Mouse (Mus musculus): ENCODE results near the gene Tmeff2. TPM values are rescaled to one million over a fixed set of nuclear protein-coding genes. Genes with fewer than 3 reads are reported as not detected.
"Not testable (repeated sequence)": the region's sequence is repeated elsewhere in the genome, so short reads cannot be mapped to it uniquely, and the experiment has no call there.

Gene Tmeff2
- total RNA-seq (2021): 1 to 10 TPM; 7.0 to 9.9 TPM
- long read RNA-seq, experiment 1, transcript Tmeff2-201 (10 exons, 3,343 nt): major isoform, 19 of 21 reads
- long read RNA-seq, experiment 1, partial matches to known transcripts: 0 of 21 reads
- long read RNA-seq, experiment 1, other reads (novel, unspliced or antisense): 2 of 21 reads
- long read RNA-seq, experiment 2, transcript Tmeff2-201 (10 exons, 3,343 nt): major isoform, 21 of 22 reads
- long read RNA-seq, experiment 2, partial matches to known transcripts: 0 of 22 reads
- long read RNA-seq, experiment 2, other reads (novel, unspliced or antisense): 1 of 22 reads

DNA sequence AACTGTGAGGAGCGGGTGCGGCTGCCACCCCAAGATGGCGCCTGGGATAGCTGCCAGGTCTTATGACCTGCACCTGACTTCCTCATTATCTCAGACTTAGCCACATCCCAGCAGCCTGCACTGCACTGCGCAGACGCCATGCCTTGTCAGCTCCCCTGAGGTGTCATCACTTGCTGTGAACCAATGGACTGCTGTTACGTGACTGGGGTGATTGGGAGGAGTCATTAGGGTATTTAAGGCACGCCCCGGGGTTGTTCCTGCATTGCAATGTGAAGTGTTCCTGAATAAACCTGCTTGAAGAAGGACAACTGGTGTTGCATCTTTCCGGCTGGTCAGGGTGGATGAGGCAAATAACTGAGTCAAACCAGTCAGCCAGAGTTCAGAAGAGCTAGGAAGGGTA lies at the start of gene Tmeff2:
Gene Tmeff2, plus strand, starts transcription at position 262 of the 400 bp plus-strand sequence.
- DNase-seq (ENCODE audit: low spot score in 2 of 2): not testable (repeated sequence)

GRCm38 (mm10) chr1:50861515-50861914 lies 38.9 kb upstream of the Tmeff2 start:
- DNase-seq (ENCODE audit: low spot score in 2 of 2): no peak

DNA sequence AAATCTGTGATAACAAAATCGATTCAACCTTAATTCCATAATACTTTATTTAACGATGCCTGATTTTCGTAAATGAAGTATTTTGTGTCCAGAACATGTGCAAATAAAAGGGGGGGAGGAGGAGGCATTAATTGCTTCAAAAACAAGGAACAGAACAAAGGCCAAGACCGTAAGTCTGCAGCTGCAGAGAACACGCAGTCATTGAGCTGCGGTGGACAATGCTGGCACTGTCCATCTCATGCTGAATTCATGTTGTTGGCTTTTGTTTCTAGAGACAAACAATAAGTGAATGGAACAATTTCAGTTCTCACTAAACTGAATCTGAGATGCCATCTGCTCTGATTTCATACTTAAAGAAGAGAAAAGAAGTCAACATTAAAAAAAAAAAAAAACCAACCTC lies 2.8 kb upstream of the Tmeff2 start:
- no peak for DNase-seq (ENCODE audit: low spot score in 2 of 2)

DNA sequence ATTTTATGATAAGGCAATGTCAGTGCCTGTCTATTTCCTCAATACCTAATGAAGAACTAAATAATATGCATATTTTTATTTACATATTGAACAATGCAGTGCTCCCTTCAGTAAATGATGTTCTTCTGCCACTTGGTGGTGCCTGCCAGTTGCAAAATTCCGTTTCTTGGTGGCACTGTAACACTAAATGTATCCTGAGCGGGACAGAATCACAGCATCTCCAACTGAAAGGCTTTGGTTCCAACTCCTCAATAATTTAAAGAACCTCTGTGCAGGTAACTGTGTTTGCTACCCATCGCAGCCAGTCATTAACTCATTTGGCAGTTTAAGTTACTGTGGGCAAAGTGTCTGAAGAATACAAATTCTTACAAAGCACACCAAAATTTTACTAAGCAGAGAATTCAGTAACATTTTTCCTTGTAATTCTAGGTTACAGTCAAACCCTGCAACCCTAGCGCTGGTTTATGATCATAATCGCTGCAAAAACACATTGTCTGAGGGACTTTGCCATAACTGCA lies 24.4 kb downstream of the Tmeff2 start:
- no peak for DNase-seq (ENCODE audit: low spot score in 2 of 2)

DNA sequence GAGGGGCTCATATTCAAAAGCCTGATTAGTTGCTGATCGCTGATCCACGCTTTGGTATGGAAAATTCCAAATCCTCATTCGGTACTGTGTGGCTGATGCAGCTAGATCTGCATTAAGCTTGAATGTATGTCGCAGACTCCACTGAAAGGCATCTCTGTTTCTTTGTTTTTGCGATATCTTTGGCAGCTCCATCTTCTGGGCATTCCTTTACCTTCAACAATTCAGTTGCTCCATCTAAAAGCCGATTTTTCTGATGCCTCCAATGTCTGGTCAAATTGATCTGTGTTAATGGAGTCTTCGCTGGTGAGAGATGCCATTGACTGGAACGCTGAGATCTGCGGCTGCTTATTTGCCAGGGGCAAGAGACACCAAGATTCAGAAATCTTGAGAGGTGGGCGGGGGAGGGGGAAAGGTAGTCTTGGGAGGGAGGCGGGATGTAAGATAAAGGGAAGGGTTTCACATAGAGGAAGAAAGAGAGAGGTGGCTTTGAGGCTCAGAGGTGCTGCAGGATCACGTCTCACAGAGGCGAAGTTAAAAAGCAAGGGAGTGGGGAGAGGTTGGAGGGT lies 25.0 kb downstream of the Tmeff2 start:
- DNase-seq (ENCODE audit: low spot score in 2 of 2): no peak

DNA sequence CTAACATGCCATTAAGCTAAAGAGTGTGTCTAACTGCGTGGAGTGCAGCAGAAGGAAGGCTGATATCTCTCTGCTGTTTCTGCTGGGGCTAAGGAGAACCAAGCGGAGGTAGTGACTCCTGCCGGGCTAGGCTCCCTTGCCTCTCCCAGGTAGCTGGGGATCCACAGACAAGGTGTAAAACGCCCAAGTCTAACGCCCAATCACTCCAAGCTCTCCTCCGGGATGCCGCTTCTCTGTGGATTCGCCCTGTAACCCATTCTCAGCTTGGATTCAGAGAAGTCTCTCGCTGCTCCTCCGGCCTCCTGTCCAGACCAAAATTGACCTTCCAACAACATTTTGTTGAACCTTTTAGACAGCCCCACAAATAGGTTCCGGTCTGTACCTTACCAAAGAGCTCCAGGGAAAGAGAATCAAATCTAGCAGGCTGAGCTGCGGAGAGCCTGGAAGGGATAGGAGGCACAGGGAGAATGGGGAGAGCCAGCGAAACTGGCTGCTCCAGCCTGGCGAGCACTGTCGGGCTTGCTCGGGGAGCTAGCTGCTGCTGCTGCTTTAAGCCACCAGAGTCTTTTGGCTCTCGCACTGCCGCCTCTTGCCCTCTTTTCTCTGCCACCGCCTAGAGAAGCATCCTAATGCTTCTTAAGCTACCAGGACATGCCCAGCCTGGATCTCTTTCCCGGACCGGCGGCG lies 26.1 kb downstream of the Tmeff2 start:
- no peak for DNase-seq (ENCODE audit: low spot score in 2 of 2)

DNA sequence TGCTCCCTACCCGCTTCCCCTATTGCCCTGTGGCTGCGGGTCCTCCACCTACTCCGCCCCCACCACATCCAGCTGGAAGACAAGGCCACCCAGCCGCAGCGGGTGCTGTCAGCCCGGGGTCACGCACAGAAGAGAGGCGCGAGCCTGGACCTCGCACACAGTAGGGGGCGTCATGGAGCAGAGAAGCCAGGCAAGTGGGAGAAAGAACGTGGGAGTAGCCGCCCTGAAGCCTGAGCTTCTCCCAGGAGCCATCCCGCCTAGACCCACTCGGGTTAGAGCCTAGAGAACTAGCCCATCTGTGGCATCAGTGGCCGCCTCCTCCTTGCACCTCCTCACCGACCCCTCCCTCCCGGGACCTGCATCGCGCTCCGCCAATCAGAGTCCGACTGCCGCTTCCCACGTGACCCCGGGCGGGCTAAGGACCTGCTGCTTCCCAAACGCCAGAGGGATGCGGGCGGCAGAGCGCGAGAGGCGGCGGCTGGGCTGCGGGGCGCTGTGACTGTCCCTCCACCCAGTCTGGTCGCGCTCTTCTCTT lies 26.7 kb downstream of the Tmeff2 start:
- peak; percentile 55 to 66 for DNase-seq (ENCODE audit: low spot score in 2 of 2)

GRCm38 (mm10) chr1:50927679-50928187 lies 27.3 kb downstream of the Tmeff2 start:
- DNase-seq (ENCODE audit: low spot score in 2 of 2): peak in 1 of 2 experiments; percentile 22

DNA sequence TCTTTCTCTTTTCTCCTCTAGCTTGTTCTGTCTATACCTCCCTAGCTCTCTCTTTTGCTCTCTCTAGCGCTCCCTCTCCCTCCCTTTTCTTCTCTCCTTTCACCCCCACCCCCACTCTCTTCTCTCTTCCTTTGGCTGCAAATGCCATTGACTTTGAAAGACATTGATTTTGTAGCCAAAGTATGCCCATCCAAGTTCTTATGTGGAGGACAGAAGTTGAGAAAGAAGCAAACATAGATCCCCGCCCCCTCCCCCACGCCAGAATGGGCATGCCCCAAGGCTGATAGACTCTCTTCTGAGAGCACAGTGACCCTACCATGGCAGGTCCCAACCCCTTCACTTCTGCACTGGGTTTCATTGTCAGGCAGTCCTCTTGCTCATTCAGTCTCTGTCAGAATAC lies 28.3 kb downstream of the Tmeff2 start:
- DNase-seq (ENCODE audit: low spot score in 2 of 2): no peak

GRCm38 (mm10) chr1:50935076-50935475 lies 34.6 kb downstream of the Tmeff2 start:
- no peak for DNase-seq (ENCODE audit: low spot score in 2 of 2)

DNA sequence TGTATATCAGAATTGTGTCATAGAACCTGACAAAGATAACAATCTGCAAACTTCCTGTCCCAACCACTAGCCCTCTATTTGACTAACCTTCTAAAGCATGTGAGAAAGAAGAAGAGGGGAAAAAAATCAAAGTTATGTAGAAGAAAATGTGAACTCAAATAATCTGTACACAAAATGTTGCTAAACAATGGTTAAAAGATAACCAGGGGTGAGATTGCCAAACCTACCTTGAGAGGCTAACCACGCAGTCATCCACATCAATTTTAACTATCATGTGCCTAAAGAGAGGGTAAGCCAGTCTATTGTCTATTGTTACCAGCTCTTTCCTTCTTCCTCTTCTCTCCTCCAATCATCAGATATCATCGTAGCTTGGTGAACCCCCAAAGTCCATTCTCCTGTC lies 35.0 kb downstream of the Tmeff2 start:
- no peak for DNase-seq (ENCODE audit: low spot score in 2 of 2)

DNA sequence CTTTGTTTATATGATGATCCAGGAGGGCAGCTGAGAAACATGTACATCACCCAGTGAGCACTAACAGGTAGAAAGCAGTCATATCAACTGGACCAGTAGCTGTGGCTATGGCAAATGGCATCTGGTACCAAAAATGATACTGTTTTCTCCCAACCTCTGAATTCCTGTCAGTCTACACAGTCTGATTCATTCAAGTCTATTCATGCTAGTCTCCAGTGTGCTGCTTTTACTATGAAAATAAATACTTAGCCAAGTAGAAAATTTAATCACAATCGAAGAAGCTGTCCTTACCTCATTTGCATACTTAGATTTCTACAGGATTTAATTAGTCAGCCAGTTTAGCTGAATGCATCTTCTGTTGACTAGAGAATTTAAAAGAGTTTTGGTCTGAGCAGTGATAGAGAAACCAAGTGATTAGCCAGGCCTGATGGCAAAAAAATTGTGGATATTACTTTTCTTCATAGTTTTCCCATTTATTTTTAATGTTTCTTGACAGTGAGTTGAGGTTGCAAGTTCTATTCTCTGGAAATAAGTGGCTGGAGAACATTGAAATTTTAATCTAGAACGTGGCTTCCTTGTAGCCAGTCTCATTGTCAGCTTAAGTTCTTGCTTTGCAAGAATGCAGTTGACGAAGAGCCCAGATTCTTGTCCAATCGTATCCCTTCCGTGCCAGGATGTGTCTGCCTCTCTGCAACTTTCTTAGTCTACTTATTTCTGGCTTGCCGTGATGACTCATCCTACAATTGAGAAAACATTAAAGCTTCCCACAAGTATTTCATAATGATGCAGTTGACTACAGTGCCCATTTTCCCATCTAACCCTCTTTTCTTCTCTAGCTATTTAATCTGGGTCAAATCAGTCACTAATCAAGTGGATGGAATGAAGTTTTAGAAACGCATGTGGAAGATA lies 39.9 kb downstream of the Tmeff2 start:
- DNase-seq (ENCODE audit: low spot score in 2 of 2): no peak

DNA sequence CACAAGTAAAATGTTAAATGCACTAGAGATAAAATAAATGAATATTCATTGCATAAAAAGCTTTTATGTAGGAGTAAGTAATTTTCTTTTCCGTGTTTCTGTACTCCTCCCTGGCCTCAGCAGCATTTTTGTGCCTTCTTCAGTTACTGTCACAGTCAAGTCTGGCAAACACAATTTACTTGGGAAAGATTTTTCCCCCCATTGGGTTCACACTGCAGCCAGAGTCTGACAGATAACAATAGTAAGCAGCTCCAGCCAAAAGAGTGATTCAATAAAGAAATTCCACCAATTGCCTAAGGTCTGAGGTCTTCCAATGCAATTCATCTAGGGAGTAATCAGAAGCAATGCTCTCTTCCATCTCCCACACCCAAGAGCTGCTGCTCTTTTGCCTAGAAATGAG lies 48.1 kb downstream of the Tmeff2 start:
- DNase-seq (ENCODE audit: low spot score in 2 of 2): no peak

GRCm38 (mm10) chr1:50958844-50959243 lies 58.4 kb downstream of the Tmeff2 start:
- no peak for DNase-seq (ENCODE audit: low spot score in 2 of 2)

DNA sequence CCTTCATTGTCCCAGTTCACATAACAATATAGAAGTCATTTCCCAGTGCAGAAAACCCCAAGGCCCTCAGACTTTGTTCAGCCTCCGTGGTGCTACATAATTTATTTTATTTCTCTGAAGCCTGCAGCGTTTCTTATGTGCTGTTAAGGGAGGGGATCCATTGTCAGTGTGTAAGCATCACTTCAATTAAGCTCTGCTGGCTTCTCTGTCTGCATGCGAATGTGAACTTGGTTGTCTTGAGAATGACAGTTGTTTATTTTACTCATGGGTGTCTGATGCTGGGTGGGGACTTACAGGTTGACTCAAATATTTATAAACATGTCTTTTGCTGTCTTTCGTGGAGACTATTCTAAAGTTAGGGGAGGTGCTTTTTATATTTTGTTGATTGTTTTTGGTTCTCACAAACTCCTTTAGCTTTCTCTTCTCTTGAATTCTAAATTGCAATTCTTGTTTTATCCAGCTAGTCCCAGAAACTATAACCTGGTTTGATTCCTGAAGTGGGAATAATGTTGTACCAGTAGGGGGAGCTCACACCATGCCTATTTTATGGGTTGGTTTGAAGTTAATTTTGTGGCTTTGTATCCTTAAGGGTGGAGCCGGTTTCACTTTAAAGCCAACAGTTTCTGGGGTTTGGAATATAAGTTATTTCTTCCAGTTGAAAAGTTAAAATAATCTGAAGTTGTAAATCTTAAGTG lies 61.7 kb downstream of the Tmeff2 start:
- peak; percentile 27 to 45 for DNase-seq (ENCODE audit: low spot score in 2 of 2)

- DNase-seq (ENCODE audit: low spot score in 2 of 2): no peak
Observed at GRCm38 (mm10) chr1:50962649-50963000, 62.2 kb downstream of the Tmeff2 start.

DNA sequence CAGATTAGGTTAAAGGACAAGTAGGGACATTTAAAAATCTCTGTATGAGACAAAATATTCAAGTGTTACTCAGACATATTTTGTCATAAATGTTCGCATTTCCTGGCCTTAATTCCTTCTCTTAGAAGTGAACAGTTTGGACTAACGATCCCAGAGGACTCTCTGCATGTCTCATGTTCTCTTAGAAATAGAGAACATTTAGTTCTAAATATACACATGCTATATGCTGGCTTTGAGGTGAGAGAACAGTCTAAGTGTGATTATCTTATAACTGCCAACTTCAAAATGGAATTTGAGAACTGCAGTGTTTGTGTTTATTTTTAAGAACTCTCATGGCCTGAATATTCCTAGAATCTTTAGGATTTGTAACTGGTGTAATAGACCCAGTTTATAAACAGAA lies 69.2 kb downstream of the Tmeff2 start:
- DNase-seq (ENCODE audit: low spot score in 2 of 2): no peak

DNA sequence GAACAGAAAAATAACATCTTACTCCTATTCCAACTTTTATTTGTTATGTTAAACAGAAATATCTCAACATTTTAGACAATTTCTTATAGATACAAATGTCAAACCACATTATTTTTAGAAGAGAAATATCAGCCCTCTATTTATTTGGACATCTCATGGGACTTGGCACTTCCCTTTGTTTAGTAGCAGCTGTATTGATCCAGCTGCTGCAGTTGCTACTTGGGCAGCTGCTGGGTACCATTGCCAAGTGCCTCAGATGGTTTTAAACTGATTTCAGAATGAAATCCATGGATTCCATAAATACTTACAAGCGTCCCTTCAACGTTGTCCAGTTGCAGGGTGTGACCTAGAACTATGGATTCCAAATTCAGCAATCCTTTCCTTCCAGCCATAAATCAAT lies 70.4 kb downstream of the Tmeff2 start:
- no peak for DNase-seq (ENCODE audit: low spot score in 2 of 2)

DNA sequence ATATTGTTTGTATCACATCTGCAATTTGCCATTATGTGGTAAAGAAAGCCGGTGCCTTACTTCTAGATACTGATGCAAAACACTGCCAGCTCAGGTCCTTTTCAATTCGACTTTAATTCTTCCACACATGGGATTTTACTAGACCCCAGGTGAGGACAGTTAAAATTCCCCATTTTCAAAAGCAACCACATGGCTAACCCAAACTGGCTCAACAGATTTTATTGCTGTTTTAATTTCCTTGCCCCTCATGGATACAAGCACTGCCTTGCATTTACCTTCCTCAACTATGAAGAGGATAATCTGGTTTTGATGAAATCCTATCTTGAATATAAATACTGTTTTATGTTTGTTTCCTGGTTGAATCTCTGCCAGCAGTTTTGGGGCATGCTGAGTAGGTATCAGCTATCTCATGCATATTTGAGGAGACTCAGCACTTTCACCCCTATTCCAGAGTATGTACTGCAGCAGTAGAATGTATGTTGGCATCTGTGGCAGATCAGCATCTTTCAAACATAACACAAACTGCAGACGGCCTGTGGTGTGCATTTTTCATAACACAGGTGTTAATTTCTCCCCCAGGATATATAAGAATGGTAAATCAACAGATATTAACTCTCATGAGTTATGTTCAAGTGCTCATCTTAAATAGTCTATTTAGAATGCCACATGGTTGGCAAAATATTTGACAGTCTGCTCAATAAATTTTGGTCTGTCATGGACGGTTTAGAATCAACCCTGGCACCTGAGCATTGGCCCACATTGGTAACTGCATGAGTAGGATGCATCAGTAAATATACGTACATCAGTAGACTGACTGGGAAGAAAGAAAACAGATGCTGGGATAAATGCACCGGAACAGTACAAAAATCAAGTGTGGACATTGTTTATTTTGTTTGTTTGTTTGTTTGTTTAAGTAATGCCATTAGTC lies 72.3 kb downstream of the Tmeff2 start:
- no peak for DNase-seq (ENCODE audit: low spot score in 2 of 2)

All from adrenal gland, adult 18-20 months (tissue).